Mouse (Mus musculus): ENCODE measurements around the gene Slc12a5.

Slc12a5 gene

GRCm38 (mm10) chr2:164960716-164961441, at the start of gene Slc12a5:
Slc12a5 (plus strand) TSS chr2:164960802.
- DNase-seq, result peak; percentile 63

DNA sequence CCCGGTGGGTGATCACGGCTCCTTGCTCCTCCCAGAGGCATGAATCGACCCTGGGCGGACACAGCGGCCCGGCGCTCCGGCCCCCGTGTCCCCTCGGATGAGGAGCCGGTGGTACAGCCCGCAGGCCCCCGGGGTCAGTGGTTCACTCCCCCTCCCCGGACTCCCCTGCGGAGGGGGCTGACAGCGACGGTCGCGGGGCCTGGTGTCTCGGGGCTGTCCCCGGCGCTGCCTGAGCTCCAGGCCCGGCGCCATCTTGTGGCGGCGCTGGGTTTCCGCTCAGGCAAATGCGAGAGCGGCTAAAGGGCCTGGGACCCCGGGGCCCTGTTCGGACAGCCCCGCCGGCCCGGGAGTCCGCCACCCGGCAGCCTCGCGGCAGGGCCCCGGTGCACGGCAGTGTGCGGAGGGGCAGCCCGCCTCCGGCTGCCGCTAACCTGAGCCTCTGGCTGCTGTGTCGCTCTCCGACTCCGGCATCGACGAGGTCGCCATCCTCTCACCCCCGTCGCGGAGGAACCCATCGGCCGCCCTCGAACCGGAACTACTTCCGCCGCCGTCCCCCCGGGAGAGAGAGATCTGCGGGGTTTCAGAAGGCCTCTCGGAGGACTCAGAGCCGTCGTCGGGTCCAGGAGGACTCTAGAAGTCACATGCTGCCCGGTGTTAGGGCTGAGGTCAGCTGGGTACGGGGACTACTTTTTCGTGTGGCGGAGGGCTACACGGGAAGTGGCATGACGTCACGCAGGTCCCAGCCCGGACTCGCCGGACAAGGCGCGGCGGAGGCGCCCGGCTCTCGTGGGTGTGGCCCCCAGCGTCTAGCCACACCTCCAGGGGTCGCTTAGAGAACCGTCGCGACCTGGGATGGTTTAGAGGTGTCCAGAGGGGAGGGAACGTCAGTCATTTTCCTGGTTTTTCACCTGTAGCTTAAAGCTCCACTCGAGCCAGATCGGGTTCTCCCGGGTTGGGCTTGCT, 49.2 kb upstream of the Slc12a5 start, which contains the start of gene Zfp335:
Gene Zfp335 (minus strand): TSS at position 672 of the 963 bp plus-strand sequence.
- peak; percentile 95 for DNase-seq

GRCm38 (mm10) chr2:164912151-164912550, 48.5 kb upstream of the Slc12a5 start:
- peak; percentile 40 for DNase-seq

- DNase-seq, result no peak
Observed at GRCm38 (mm10) chr2:164912749-164913427, 47.7 kb upstream of the Slc12a5 start.

GRCm38 (mm10) chr2:164913428-164913786, 47.2 kb upstream of the Slc12a5 start:
- peak; percentile 64 for DNase-seq

- DNase-seq, result no peak
Observed at GRCm38 (mm10) chr2:164916820-164917219, 43.8 kb upstream of the Slc12a5 start.

DNA sequence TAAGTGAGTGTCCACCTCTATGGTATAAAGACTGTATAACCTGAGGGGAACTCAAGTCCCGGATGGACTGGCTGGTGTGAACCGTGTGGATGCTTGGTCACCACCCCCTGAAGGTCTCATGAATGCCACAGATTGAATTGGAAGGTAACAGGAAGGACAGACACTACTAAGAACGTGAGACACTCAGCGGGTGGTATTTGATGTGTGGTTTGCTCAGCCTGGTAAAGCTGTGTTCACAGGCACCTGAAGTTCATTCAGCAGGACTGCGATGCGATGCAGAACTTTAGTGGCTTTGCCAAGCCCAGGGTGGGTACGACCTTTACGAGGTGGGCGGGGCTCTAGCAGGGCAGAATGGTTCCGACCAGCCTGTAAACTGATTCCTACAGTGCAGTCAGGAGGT, 43.2 kb upstream of the Slc12a5 start:
- DNase-seq, result no peak

GRCm38 (mm10) chr2:164918325-164918724, 42.3 kb upstream of the Slc12a5 start:
- DNase-seq, result peak; percentile 48

DNA sequence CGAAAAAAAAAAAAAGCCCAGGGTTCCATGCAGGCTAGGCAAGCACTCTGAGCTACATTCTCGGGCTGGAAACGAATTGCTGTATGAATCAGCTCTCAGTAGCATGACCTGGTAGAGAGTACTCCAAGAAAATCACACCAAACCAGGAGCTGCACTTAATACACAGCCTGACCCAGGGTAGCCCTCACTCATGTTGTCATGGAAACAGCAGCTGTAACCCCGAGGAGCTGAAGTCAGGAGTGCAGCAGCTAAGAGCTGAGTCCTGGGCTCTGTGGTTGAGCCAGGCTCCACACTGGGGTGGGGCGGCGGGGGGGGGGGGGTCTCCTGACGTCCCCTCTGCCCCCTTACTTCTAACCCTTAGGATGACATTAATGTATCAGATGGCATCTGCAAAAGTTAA, 38.6 kb upstream of the Slc12a5 start:
- no peak for DNase-seq

DNA sequence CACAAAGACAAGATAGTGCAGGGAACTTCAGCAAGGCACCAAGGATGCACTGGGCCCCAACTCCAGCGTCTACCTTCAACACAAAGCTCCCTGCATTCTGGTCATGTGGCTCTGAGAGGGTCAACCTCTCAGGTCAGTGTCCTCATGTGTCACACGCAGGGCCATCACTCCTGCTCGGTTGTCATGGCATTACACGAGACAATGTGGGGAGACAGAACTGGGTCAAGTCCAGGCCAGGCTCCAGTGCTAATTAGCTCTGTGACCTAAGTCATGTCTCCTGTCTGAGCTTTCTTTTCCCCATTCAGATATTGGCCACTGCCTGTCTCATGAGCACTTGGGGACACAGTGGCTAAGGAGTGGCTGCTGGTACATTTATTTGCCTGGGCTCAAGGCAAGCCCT, 37.3 kb upstream of the Slc12a5 start:
- DNase-seq, result no peak

- DNase-seq, result peak; percentile 75
Observed at GRCm38 (mm10) chr2:164924100-164924857, 36.3 kb upstream of the Slc12a5 start.

GRCm38 (mm10) chr2:164930706-164931581, 29.7 kb upstream of the Slc12a5 start:
- no peak for DNase-seq

DNA sequence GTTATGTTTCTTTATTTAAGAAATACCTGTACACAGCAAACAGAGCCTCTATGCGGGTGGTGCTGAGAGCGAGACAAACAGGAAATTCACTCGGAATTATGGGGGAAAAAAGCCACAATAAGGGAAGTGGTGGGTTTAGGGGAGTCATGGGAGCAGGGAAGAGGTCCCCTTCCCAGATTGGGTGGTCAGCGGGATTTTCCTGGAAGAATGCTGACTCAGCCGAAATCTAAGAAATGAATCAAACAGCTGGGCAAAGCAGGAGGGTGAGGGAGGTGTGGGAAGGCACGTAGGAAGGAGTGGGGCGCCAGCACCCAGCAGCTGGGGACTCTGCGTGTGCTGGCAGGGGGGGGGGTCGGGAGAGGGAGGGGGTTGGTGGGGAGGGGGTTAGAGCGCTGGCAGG, 27.1 kb upstream of the Slc12a5 start:
- DNase-seq, result no peak

GRCm38 (mm10) chr2:164935991-164936390, 24.6 kb upstream of the Slc12a5 start:
- no peak for DNase-seq

- DNase-seq, result peak; percentile 53
Observed at GRCm38 (mm10) chr2:164938146-164939091, 22.2 kb upstream of the Slc12a5 start.

- no peak for DNase-seq
Observed at GRCm38 (mm10) chr2:164939106-164939505, 21.5 kb upstream of the Slc12a5 start.

- DNase-seq, result no peak
Observed at GRCm38 (mm10) chr2:164940140-164940830, 20.3 kb upstream of the Slc12a5 start, which contains the start of gene Mmp9. Mmp9 (plus strand) TSS chr2:164940780.

DNA sequence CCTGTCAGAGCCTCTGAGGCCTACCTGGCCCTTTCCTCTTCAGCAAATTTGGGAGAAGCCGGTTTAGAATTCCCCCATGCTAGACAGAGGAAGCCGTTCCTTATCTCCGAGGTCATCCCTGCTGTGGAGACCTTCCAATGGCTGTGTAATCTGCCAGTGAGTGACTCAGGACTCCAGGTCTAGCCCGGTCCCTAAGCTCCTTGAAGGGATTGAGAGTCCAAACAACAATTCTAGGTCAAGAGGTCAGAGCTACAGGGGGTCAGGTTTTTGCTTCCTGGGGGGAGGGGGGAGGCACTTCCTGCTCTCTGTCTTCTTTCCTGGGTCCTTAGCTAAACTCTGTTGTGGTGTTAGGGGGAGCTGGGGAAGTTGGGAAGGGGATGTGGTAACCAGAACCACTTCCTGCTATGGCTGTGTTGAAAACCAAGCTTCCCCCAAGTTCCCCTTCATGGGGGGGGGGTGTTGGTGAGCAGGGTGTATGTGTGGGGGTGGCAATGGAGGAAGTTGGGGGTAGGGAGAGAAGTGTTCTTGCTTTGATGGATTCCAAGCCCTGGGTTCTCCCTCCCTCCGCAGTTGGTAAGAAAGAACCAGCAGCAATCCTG, 17.8 kb upstream of the Slc12a5 start:
- DNase-seq, result peak; percentile 50

DNA sequence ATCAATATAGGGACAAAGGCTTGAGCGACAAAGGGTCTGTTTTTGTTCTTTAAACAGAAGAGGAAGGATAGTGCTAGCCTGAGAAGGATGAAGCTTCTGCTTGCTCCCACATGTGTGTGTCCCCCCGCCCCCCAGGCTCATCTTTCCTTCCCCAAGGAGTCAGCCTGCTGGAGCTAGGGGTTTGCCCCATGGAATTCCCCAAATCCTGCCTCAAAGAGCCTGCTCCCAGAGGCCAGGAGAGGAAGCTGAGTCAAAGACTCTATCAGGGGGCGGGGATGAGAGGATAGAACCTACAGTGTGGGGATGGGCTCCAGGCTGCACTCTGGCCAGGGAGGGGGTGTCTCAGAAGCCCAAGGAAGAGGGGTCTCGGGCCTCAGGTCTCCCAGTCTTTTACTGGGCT, 13.1 kb upstream of the Slc12a5 start:
- DNase-seq, result no peak
